Mouse (Mus musculus) neural tube, embryonic 10.5 days (tissue): ENCODE measurements around the gene Ebf4.

Source experiments
- DNase-seq: peaks from one replicate; pipeline ENCODE4 v3.0.0-alpha.2; 2017; ENCODE audit warnings: low spot score; ENCODE audit errors: extremely low spot score

The Ebf4 gene

GRCm38 (mm10) chr2:130294936-130295277, at the start of gene Ebf4:
Gene Ebf4 (plus strand): TSS chr2:130295169.
- DNase-seq, result peak; percentile 84

GRCm38 (mm10) chr2:130246912-130247311, 48.1 kb upstream of the Ebf4 start:
- DNase-seq, result peak; percentile 24

- no peak for DNase-seq
Measured at GRCm38 (mm10) chr2:130248226-130248625, 46.7 kb upstream of the Ebf4 start.

GRCm38 (mm10) chr2:130256762-130257161, 38.2 kb upstream of the Ebf4 start:
- no peak for DNase-seq

- DNase-seq, result no peak
Measured at GRCm38 (mm10) chr2:130260822-130261221, 34.1 kb upstream of the Ebf4 start.

GRCm38 (mm10) chr2:130261914-130262313, 33.1 kb upstream of the Ebf4 start:
- no peak for DNase-seq

GRCm38 (mm10) chr2:130262398-130262797, 32.6 kb upstream of the Ebf4 start:
- no peak for DNase-seq

- DNase-seq, result no peak
Measured at GRCm38 (mm10) chr2:130265520-130265919, 29.4 kb upstream of the Ebf4 start.

GRCm38 (mm10) chr2:130268074-130268473, 26.9 kb upstream of the Ebf4 start:
- DNase-seq, result no peak

GRCm38 (mm10) chr2:130273732-130274131, 21.2 kb upstream of the Ebf4 start:
- DNase-seq, result no peak

GRCm38 (mm10) chr2:130274149-130274861, 20.7 kb upstream of the Ebf4 start, which contains the start of gene Nop56:
Gene Nop56 (plus strand): TSS chr2:130274430.
- peak; percentile 100 for DNase-seq

GRCm38 (mm10) chr2:130274862-130275261, 20.1 kb upstream of the Ebf4 start:
- DNase-seq, result no peak

GRCm38 (mm10) chr2:130275649-130276048, 19.3 kb upstream of the Ebf4 start:
- DNase-seq, result peak; percentile 79

- DNase-seq, result no peak
Measured at GRCm38 (mm10) chr2:130279600-130280091, 15.3 kb upstream of the Ebf4 start.

GRCm38 (mm10) chr2:130280224-130280623, 14.7 kb upstream of the Ebf4 start:
- no peak for DNase-seq

- DNase-seq, result no peak
Measured at GRCm38 (mm10) chr2:130280818-130281217, 14.2 kb upstream of the Ebf4 start.

GRCm38 (mm10) chr2:130283854-130284654, 10.9 kb upstream of the Ebf4 start, which contains the start of gene Idh3b:
Gene Idh3b (minus strand): TSS chr2:130284547.
- DNase-seq, result peak; percentile 91

GRCm38 (mm10) chr2:130289086-130289485, 5.9 kb upstream of the Ebf4 start:
- DNase-seq, result no peak

GRCm38 (mm10) chr2:130291434-130291833, 3.5 kb upstream of the Ebf4 start:
- no peak for DNase-seq

- DNase-seq, result no peak
Measured at GRCm38 (mm10) chr2:130293009-130293408, 2.0 kb upstream of the Ebf4 start.

- DNase-seq, result no peak
Measured at GRCm38 (mm10) chr2:130293486-130293885, 1.5 kb upstream of the Ebf4 start.

- no peak for DNase-seq
Measured at GRCm38 (mm10) chr2:130294218-130294935, 592 bp upstream of the Ebf4 start.
